Mouse (Mus musculus) ES-Bruce4 (cell line): ENCODE results near the gene Aasdh.

Experiments
- CTCF ChIP-seq: IDR thresholded peaks from one replicate; pipeline ENCODE4 v1.8.1; 2011; ENCODE audit warnings: low read depth, low read length
- EP300 ChIP-seq: IDR thresholded peaks from 2 replicates; pipeline ENCODE4 v1.6.1; 2011; ENCODE audit warnings: low read depth, low read length; ENCODE audit not compliant: insufficient read depth

GRCm38 (mm10) chr5:76858444-76858843 lies 46.9 kb downstream of the Aasdh start:
- TF ChIP-seq CTCF (no peak), EP300 (no peak)
